Mouse (Mus musculus) heart, embryonic 12.5 days (tissue): ENCODE results near the gene Tm4sf20. TPM values are rescaled to one million over a fixed set of nuclear protein-coding genes. Genes with fewer than 3 reads are reported as not detected.
A peak's percentile ranks its signal among the peaks of the same experiment; 100 is the strongest.

Source experiments
- ATAC-seq: fragments of 200-750 bp; cut with Nextera tagmentation; 2 replicates; pipeline ENCODE4 v1.8.0; 2017; ENCODE audit warnings: moderate TSS enrichment, moderate library complexity; ENCODE audit not compliant: insufficient number of reproducible peaks, low FRiP score
- H3K27ac ChIP-seq: fragments of 300-500 bp; sonication (generic); 2 replicates; pipeline ENCODE4 v1.5.1; 2016; ENCODE audit warnings: mild to moderate bottlenecking, moderate library complexity; ENCODE audit not compliant: poor library complexity, severe bottlenecking
- H3K27me3 ChIP-seq: fragments of 300-500 bp; sonication (generic); replicated peaks from 2 replicates; pipeline ENCODE4 v1.6.1; 2016; ENCODE audit warnings: mild to moderate bottlenecking, moderate library complexity
- H3K36me3 ChIP-seq: fragments of 300-500 bp; sonication (generic); 2 replicates; pipeline ENCODE4 v1.6.1; 2016; ENCODE audit warnings: mild to moderate bottlenecking, moderate library complexity
- H3K4me1 ChIP-seq: fragments of 300-500 bp; sonication (generic); replicated peaks from 2 replicates; pipeline ENCODE4 v1.6.1; 2016; ENCODE audit warnings: mild to moderate bottlenecking
- H3K4me2 ChIP-seq: fragments of 300-500 bp; sonication (generic); 2 replicates; pipeline ENCODE4 v1.6.1; 2016; ENCODE audit warnings: mild to moderate bottlenecking, moderate library complexity
- H3K4me3 ChIP-seq: fragments of 300-500 bp; sonication (generic); 2 replicates; pipeline ENCODE4 v1.5.1; 2016; ENCODE audit warnings: mild to moderate bottlenecking
- H3K9ac ChIP-seq: fragments of 300-500 bp; sonication (generic); 2 replicates; pipeline ENCODE4 v1.6.1; 2016; ENCODE audit warnings: mild to moderate bottlenecking, moderate library complexity
- H3K9me3 ChIP-seq: fragments of 300-500 bp; sonication (generic); replicated peaks from 2 replicates; pipeline ENCODE4 v1.6.1; 2016; ENCODE audit warnings: mild to moderate bottlenecking, moderate library complexity
- WGBS: fragments of 180-500 bp; shearing (Covaris S2); methylation state at CpG from one replicate; pipeline ENCODE4 v1.1.7; 2016; 5-methylcytosine and 5-hydroxymethylcytosine counted together
- polyA plus RNA-seq: library from polyadenylated mRNA; unstranded; fragments of >200 nt; fragmentation: Nextera tagmentation; extraction: Ambion mirVana; gene quantifications from 2 replicates; pipeline ENCODE4 v1.2.1, GENCODE M21; 2016

Tm4sf20 gene
- 0.17 TPM in 1 of 2 replicates, not detected in the other for polyA plus RNA-seq

- H3K4me2 ChIP-seq = no peak within 1 kb of the TSS
- H3K4me3 ChIP-seq = no peak within 1 kb of the TSS
- H3K27me3 ChIP-seq = no peaks in the 10 kb centered on the region
- H3K9ac ChIP-seq = no peak within 1 kb of the TSS
- H3K9me3 ChIP-seq = no peaks in the 10 kb centered on the region
- H3K27ac ChIP-seq = no peak within 1 kb of the TSS
- peaks cover 5% of the 10 kb centered on the region for H3K4me1 ChIP-seq
- no peaks in the 10 kb centered on the region; the same call in 1 of the 2 replicates for H3K36me3 ChIP-seq
- WGBS = 61% methylated on average over 5 of the region's 5 CpGs
- ATAC-seq = no peak
Observed at GRCm38 (mm10) chr1:82768269-82768668, at the start of gene Tm4sf20. TSS of gene Tm4sf20 (minus strand) at chr1:82768461.

GRCm38 (mm10) chr1:82815941-82816716, 47.9 kb upstream of the Tm4sf20 start:
- ATAC-seq = peak; percentile 88
- Histone ChIP-seq H3K4me2 (peak overlapping the region; percentile 64), H3K9ac (no peak overlapping the region), H3K27ac (peak overlapping the region; percentile 42), H3K27me3 (no peaks in the 10 kb centered on the region), H3K36me3 (no peaks in the 10 kb centered on the region), H3K4me3 (peak overlapping the region; percentile 14; the same call in 1 of the 2 replicates), H3K9me3 (no peaks in the 10 kb centered on the region), H3K4me1 (peaks cover 37% of the 10 kb centered on the region)
- 18% methylated on average over 17 of the region's 17 CpGs for whole genome bisulfite sequencing

- Histone ChIP-seq H3K4me3 (no peak overlapping the region), H3K4me1 (peaks cover 20% of the 10 kb centered on the region), H3K27ac (no peak overlapping the region), H3K36me3 (no peaks in the 10 kb centered on the region), H3K9ac (no peak overlapping the region), H3K4me2 (no peak overlapping the region), H3K9me3 (no peaks in the 10 kb centered on the region), H3K27me3 (no peaks in the 10 kb centered on the region)
- 53% methylated on average over 1 of the region's 1 CpGs for WGBS
- no peak for ATAC-seq
Observed at GRCm38 (mm10) chr1:82811766-82812165, 43.5 kb upstream of the Tm4sf20 start.

- Histone ChIP-seq H3K4me2 (no peak overlapping the region), H3K27me3 (no peaks in the 10 kb centered on the region), H3K4me3 (no peak overlapping the region), H3K9ac (no peak overlapping the region), H3K4me1 (peaks cover 12% of the 10 kb centered on the region), H3K27ac (peak overlapping the region; percentile 15), H3K36me3 (no peaks in the 10 kb centered on the region), H3K9me3 (0 out of 2 replicates have a peak, but pooled peaks cover 3% of the 10 kb centered on the region)
- ATAC-seq = no peak
- WGBS = 54% methylated on average over 3 of the region's 3 CpGs
Observed at GRCm38 (mm10) chr1:82808564-82808963, 40.3 kb upstream of the Tm4sf20 start.

- H3K36me3 ChIP-seq = no peaks in the 10 kb centered on the region
- WGBS = 79% methylated on average over 7 of the region's 7 CpGs
Observed at GRCm38 (mm10) chr1:82807206-82807605, 38.9 kb upstream of the Tm4sf20 start.

GRCm38 (mm10) chr1:82806391-82806790, 38.1 kb upstream of the Tm4sf20 start:
- H3K27ac ChIP-seq = no peak overlapping the region

More at GRCm38 (mm10) chr1:82807206-82807605, 38.9 kb upstream of the Tm4sf20 start:
- peaks cover 12% of the 10 kb centered on the region for H3K4me1 ChIP-seq
- no peak for ATAC-seq
- H3K4me3 ChIP-seq = no peak overlapping the region
- no peak overlapping the region for H3K4me2 ChIP-seq
- H3K9ac ChIP-seq = no peak overlapping the region
- no peaks in the 10 kb centered on the region for H3K27me3 ChIP-seq
- no peak overlapping the region for H3K27ac ChIP-seq
- 0 out of 2 replicates have a peak, but pooled peaks cover 5% of the 10 kb centered on the region for H3K9me3 ChIP-seq

GRCm38 (mm10) chr1:82804059-82804458, 35.8 kb upstream of the Tm4sf20 start:
- H3K4me2 ChIP-seq = no peak overlapping the region
- H3K36me3 ChIP-seq = no peaks in the 10 kb centered on the region
- H3K9ac ChIP-seq = no peak overlapping the region
- peaks cover 11% of the 10 kb centered on the region for H3K4me1 ChIP-seq
- 50% methylated on average over 1 of the region's 1 CpGs for WGBS
- H3K27ac ChIP-seq = no peak overlapping the region
- 0 out of 2 replicates have a peak, but pooled peaks cover 5% of the 10 kb centered on the region for H3K9me3 ChIP-seq
- no peak overlapping the region for H3K4me3 ChIP-seq
- H3K27me3 ChIP-seq = no peaks in the 10 kb centered on the region
- no peak for ATAC-seq

More at GRCm38 (mm10) chr1:82806391-82806790, 38.1 kb upstream of the Tm4sf20 start:
- no peak for ATAC-seq
- Histone ChIP-seq H3K4me2 (no peak overlapping the region), H3K27me3 (no peaks in the 10 kb centered on the region), H3K4me1 (peaks cover 12% of the 10 kb centered on the region), H3K4me3 (no peak overlapping the region), H3K36me3 (no peaks in the 10 kb centered on the region), H3K9me3 (0 out of 2 replicates have a peak, but pooled peaks cover 5% of the 10 kb centered on the region), H3K9ac (no peak overlapping the region)
- WGBS = 53% methylated on average over 8 of the region's 8 CpGs

- peaks cover 8% of the 10 kb centered on the region for H3K4me1 ChIP-seq
- no peak overlapping the region for H3K4me3 ChIP-seq
- no peak overlapping the region for H3K27ac ChIP-seq
- 75% methylated on average over 7 of the region's 7 CpGs for WGBS
- ATAC-seq = peak; percentile 71; the same call in 1 of the 2 replicates
- no peak overlapping the region for H3K4me2 ChIP-seq
- no peak overlapping the region for H3K9ac ChIP-seq
- H3K36me3 ChIP-seq = no peaks in the 10 kb centered on the region
- 0 out of 2 replicates have a peak, but pooled peaks cover 5% of the 10 kb centered on the region for H3K9me3 ChIP-seq
- H3K27me3 ChIP-seq = no peaks in the 10 kb centered on the region
Observed at GRCm38 (mm10) chr1:82803608-82804007, 35.3 kb upstream of the Tm4sf20 start.

GRCm38 (mm10) chr1:82801105-82801783, 33.0 kb upstream of the Tm4sf20 start:
- 66% methylated on average over 12 of the region's 12 CpGs for WGBS
- Histone ChIP-seq H3K36me3 (no peaks in the 10 kb centered on the region), H3K9me3 (0 out of 2 replicates have a peak, but pooled peaks cover 5% of the 10 kb centered on the region), H3K4me1 (peaks cover 9% of the 10 kb centered on the region), H3K4me3 (no peak overlapping the region), H3K4me2 (no peak overlapping the region), H3K9ac (no peak overlapping the region), H3K27me3 (no peaks in the 10 kb centered on the region), H3K27ac (no peak overlapping the region)
- no peak for ATAC-seq

- Histone ChIP-seq H3K9ac (no peak overlapping the region), H3K4me2 (no peak overlapping the region), H3K36me3 (no peaks in the 10 kb centered on the region), H3K27ac (no peak overlapping the region), H3K27me3 (no peaks in the 10 kb centered on the region), H3K4me3 (no peak overlapping the region), H3K9me3 (0 out of 2 replicates have a peak, but pooled peaks cover 5% of the 10 kb centered on the region), H3K4me1 (peaks cover 12% of the 10 kb centered on the region)
- 80% methylated on average over 4 of the region's 4 CpGs for WGBS
- ATAC-seq = no peak
Observed at GRCm38 (mm10) chr1:82798922-82799321, 30.7 kb upstream of the Tm4sf20 start.

- Histone ChIP-seq H3K9ac (no peak overlapping the region), H3K4me2 (no peak overlapping the region), H3K36me3 (no peaks in the 10 kb centered on the region), H3K4me3 (no peak overlapping the region), H3K9me3 (no peaks in the 10 kb centered on the region), H3K27me3 (no peaks in the 10 kb centered on the region), H3K4me1 (peaks cover 10% of the 10 kb centered on the region), H3K27ac (no peak overlapping the region)
- ATAC-seq = no peak
- 78% methylated on average over 5 of the region's 5 CpGs for WGBS
Observed at GRCm38 (mm10) chr1:82798304-82798703, 30.0 kb upstream of the Tm4sf20 start.
